Comparison of ENCODE assay signal across 8 mouse cellular contexts in the genomic region with DNA sequence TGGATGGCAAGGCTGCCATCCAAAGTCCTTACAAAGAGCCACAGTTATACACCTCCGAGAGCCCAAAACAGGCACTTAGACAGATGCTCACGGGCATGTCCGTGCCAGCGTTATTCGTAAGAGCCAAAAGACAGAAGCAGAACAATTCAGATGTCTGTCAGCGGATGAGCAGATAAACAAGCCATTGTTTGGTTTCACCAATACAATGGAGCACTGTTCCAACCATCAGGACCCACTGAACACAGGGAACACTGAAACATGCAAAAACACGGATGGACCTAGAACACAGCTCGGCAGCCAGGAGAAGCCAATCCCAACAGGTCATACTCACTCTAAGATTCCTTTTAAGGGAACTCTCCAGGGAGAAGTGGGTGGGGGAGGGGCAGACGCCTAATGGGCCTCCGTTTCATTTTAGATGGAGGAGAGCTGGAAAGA. TPM values are rescaled to one million over a fixed set of nuclear protein-coding genes. Genes with fewer than 3 reads are reported as not detected.
DNase-seq lines count a peak whose midpoint lies in the region; ATAC-seq and TF ChIP-seq lines count a peak whose summit lies in the region.

No protein-coding gene starts in this region.

- H3K9me3 ChIP-seq in midbrain, postnatal 0 days (ENCODE audit: low read length), result no peaks in the 10 kb centered on the region

- 34% methylated on average over 10 of the region's 10 CpGs for WGBS in midbrain, postnatal 0 days

- TF ChIP-seq CTCF in layer of hippocampus, adult 2 months (conservative IDR thresholded peaks at IDR 0.05), result no peak
- no peak for TF ChIP-seq CTCF in midbrain, postnatal 0 days (IDR thresholded peaks at IDR 0.05)

- H3K36me3 ChIP-seq in midbrain, postnatal 0 days (ENCODE audit: insufficient read depth, low read length), result no peaks in the 10 kb centered on the region

- no peak overlapping the region for H3K4me2 ChIP-seq in midbrain, postnatal 0 days (ENCODE audit: low read depth, low read length, poor library complexity, severe bottlenecking)

- no peak for ATAC-seq in midbrain, postnatal 0 days (ENCODE audit: low FRiP score)

- peak overlapping the region; percentile 30 for H3K4me3 ChIP-seq in layer of hippocampus, adult 2 months
- H3K4me3 ChIP-seq in midbrain, postnatal 0 days (ENCODE audit: low read depth, low read length), result no peak overlapping the region

- no peaks in the 10 kb centered on the region for H3K27me3 ChIP-seq in midbrain, postnatal 0 days (ENCODE audit: insufficient read depth, low read length)

- peaks cover 10% of the 10 kb centered on the region; the same call in 1 of the 2 replicates for H3K4me1 ChIP-seq in midbrain, postnatal 0 days (ENCODE audit: insufficient read depth, low read length)

- DNase-seq in adrenal gland, postnatal 10 days, result peak; percentile 52
- DNase-seq in adrenal gland, postnatal 4 days (ENCODE audit: low spot score in 2 of 2), result no peak
- DNase-seq in right cerebral cortex, postnatal 4 days, result peak; percentile 53
- DNase-seq in right cerebral cortex, adult 2 months (ENCODE audit: low spot score in 2 of 2), result no peak
- DNase-seq in layer of hippocampus, adult 2 months (ENCODE audit: low spot score in 2 of 2), result peak; percentile 34 to 47
- peak; percentile 47 for DNase-seq in midbrain, postnatal 0 days (ENCODE audit: low spot score)
- DNase-seq in thymus, postnatal 14 days, result no peak
- no peak for DNase-seq in c-Kit-positive CD71-positive TER-119-positive erythroid progenitor cells, embryonic 14.5 days (ENCODE audit: low spot score)

- H3K9ac ChIP-seq in midbrain, postnatal 0 days (replicated peaks; ENCODE audit: low read length, poor library complexity, severe bottlenecking), result no peak overlapping the region

- H3K27ac ChIP-seq in layer of hippocampus, adult 2 months, result peak overlapping the region; percentile 87
- no peak overlapping the region for H3K27ac ChIP-seq in midbrain, postnatal 0 days (ENCODE audit: low read depth, low read length)

RNA-seq across cellular contexts. Expression of a gene that starts 34.5 kb away (rescaled TPM):
- total RNA-seq in adrenal gland, postnatal 10 days (2021), result 10 to 100 TPM; 47.1 to 64.6 TPM
- 10 to 100 TPM; 78.5 to 82.9 TPM for total RNA-seq in adrenal gland, postnatal 4 days (2021)
- total RNA-seq in layer of hippocampus, adult 2 months (2021), result 100 to 1,000 TPM; 106 to 111 TPM
- total RNA-seq in midbrain, postnatal 0 days (2014; rRNA removed), result 63.8 and 74.6 TPM in 2 replicates
- 33.8 and 45.1 TPM in 2 replicates for polyA plus RNA-seq in midbrain, postnatal 0 days (2015; fragmentation: Nextera tagmentation; extraction: Ambion mirVana)

RNA-seq across cellular contexts. Expression of a gene that starts 35.4 kb away (rescaled TPM):
- total RNA-seq in adrenal gland, postnatal 10 days (2021), result 10 to 100 TPM; 45.8 to 46.9 TPM
- 10 to 100 TPM; 46.2 to 47.0 TPM for total RNA-seq in adrenal gland, postnatal 4 days (2021)
- total RNA-seq in layer of hippocampus, adult 2 months (2021), result 10 to 100 TPM; 18.3 to 21.9 TPM
- total RNA-seq in midbrain, postnatal 0 days (2014; rRNA removed), result 28.1 and 30.0 TPM in 2 replicates
- polyA plus RNA-seq in midbrain, postnatal 0 days (2015; fragmentation: Nextera tagmentation; extraction: Ambion mirVana), result 26.6 and 26.7 TPM in 2 replicates

Comparison
In these comparisons a context has a peak if more than half of its experiments do, and no peak if none do; other contexts are left out.
1. DNase-seq: peak in adrenal gland, postnatal 10 days (single experiment), right cerebral cortex, postnatal 4 days (single experiment), layer of hippocampus, adult 2 months (2 of 2) and midbrain, postnatal 0 days (single experiment); none in adrenal gland, postnatal 4 days (0 of 2), right cerebral cortex, adult 2 months (0 of 2), thymus, postnatal 14 days (single experiment) and c-Kit-positive CD71-positive TER-119-positive erythroid progenitor cells, embryonic 14.5 days (single experiment).